Mouse (Mus musculus) gastrocnemius, postnatal 25 days (tissue): ENCODE measurements around the gene Ncf1. TPM values are rescaled to one million over a fixed set of nuclear protein-coding genes. Genes with fewer than 3 reads are reported as not detected.

ENCODE experiments used
- DNase-seq: peaks from one replicate; pipeline ENCODE4 v3.0.0; 2022
- total RNA-seq, 2 experiments: library from RNA; stranded (reverse); gene quantifications; 1 replicate in 1 of 2; 2 replicates in 1 of 2; pipeline ENCODE4 v1.2.3; 2021

Ncf1 gene
- total RNA-seq, 2 experiments from 2014 or later = 1.8 to 2.2 TPM

- no peak for DNase-seq
Observed at GRCm38 (mm10) chr5:134209931-134210554, 19.4 kb downstream of the Ncf1 start.

GRCm38 (mm10) chr5:134206721-134207120 is 22.7 kb downstream of the Ncf1 start:
- no peak for DNase-seq

- no peak for DNase-seq
Observed at GRCm38 (mm10) chr5:134193664-134194063, 35.8 kb downstream of the Ncf1 start.

- no peak for DNase-seq
Observed at GRCm38 (mm10) chr5:134188571-134188970, 40.9 kb downstream of the Ncf1 start.

GRCm38 (mm10) chr5:134186961-134187731 is 42.3 kb downstream of the Ncf1 start:
- DNase-seq = no peak

DNA sequence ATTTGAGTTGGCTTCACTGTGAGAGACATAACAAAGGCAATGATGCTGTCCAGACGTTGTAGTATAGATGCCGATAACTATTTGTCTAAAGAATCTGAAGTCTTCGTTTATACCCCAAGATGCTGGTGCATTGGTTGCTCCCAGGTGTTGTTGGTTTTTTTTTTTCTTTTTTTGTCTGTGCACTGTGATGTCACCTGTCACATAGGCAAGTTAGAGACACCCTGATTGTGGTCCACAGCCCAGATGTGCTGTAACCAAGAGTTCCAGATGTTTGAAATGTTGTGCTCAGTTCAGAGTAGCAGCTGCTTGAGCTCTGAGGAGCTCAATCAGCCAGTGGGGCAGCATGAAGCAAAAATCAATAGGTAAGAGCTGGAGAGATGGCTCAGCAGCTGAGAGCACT is 43.4 kb downstream of the Ncf1 start:
- no peak for DNase-seq

- DNase-seq = peak; percentile 98
Observed at GRCm38 (mm10) chr5:134183880-134184808, 45.3 kb downstream of the Ncf1 start, which contains the start of gene Gtf2ird2. Gene Gtf2ird2 (plus strand): TSS chr5:134184019.

DNA sequence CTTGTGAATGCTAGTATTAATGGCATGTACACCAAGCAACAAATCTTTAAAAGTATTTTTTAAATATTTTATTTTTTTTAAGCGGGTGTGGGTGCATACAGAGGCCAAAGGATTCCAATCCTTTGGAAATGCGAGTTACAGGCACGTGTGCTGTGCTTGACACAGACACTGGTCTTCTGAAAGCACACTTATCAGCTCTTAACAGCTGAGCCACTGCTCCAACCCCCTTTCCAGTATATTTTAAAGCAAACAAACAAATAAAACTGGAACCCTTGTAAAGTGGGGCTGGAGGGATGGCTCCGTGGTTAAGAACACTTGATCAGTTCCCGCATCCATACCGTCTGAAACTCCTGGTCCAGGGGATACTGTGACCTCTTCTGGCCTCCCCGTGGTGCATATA is 46.3 kb downstream of the Ncf1 start:
- DNase-seq = no peak

GRCm38 (mm10) chr5:134182735-134183134 is 46.7 kb downstream of the Ncf1 start:
- DNase-seq = peak; percentile 43

GRCm38 (mm10) chr5:134182172-134182571 is 47.3 kb downstream of the Ncf1 start:
- no peak for DNase-seq

GRCm38 (mm10) chr5:134179871-134180270 is 49.6 kb downstream of the Ncf1 start:
- DNase-seq = no peak

DNA sequence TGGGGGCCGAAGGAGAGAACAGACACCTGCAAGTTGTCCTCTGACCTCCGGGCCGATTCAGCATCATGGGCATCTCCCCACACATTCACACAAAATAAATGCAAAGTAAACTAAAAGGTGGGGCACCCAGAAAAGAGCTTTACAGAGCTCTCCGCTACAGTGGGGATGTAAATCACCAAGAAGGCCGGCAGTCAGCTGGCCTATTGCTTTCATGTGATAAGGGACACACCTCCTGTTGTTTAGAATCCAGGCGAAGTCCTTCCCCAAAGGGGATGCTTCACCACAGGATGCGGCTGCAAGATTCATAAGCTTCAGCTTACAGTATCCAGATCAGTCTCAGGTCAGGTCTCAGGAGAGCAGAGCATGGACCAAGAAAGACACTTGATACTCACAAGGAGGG is 50.9 kb downstream of the Ncf1 start:
- DNase-seq = no peak

- peak; percentile 77 for DNase-seq
Observed at GRCm38 (mm10) chr5:134176169-134176881, 53.1 kb downstream of the Ncf1 start, which contains the start of gene Rcc1l. Gene Rcc1l (minus strand): TSS chr5:134176774.

DNA sequence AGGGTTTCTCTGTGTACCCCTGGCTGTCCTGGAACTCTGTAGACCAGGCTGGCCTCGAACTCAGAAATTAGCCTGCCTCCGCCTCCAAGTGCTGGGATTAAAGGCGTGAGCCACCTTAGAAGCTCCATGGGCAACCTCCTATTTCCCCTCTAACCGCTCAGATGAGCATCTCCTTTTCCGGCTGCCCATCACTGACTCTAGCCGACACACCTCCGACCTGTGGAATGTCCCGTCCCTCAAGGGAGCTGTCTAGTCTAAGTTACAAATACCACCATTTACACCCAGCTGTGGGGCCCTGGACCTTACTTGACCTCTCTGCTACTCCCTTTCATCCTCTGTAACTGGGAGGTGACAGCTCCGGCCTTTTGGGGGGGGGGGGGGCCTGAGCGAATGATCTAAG is 53.7 kb downstream of the Ncf1 start:
- DNase-seq = no peak

GRCm38 (mm10) chr5:134173206-134173605 is 56.2 kb downstream of the Ncf1 start:
- no peak for DNase-seq

DNA sequence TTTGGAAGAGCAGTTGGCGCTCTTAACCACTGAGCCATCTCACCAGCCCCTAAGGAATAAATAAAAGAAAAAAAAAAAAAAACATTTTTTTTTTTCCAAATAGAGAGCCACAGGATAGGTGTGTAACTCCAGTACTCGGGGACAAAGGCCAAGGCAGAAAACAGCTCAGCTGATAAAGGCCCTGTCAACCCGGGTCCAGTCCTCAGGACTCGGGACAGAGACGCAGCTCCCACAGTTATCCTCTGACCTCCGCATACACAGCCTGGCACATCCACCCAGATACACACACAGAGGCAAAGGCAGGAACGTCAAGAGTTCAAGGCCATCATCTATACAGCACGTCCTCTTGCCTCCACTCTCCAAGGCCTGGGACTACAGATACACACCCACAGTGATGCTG is 59.3 kb downstream of the Ncf1 start:
- no peak for DNase-seq

Other genes starting within 250 kb of the Ncf1 start
- gene Castor2, start 129.9 kb downstream of the Ncf1 start, total RNA-seq = 10 to 100 TPM; 45.7 to 46.8 TPM
- gene Rcc1l, start 52.9 kb downstream of the Ncf1 start, total RNA-seq = 10 to 100 TPM; 18.6 to 20.4 TPM
- gene Gtf2ird2, start 45.6 kb downstream of the Ncf1 start, total RNA-seq = 1 to 10 TPM; 5.3 to 5.4 TPM
- gene Gtf2i, start 85.1 kb upstream of the Ncf1 start, total RNA-seq = 100 to 1,000 TPM; 102 to 106 TPM
- gene Gtf2ird1, start 227.1 kb upstream of the Ncf1 start, total RNA-seq = 1 to 10 TPM; 9.6 to 9.9 TPM